Mouse (Mus musculus) stomach, postnatal 0 days (tissue): ENCODE results near the gene Gm20747. TPM values are rescaled to one million over a fixed set of nuclear protein-coding genes. Genes with fewer than 3 reads are reported as not detected.
"Not testable (repeated sequence)": the region's sequence is repeated elsewhere in the genome, so short reads cannot be mapped to it uniquely, and the experiment has no call there.

Experiments used
- ATAC-seq: fragments of 200-750 bp; cut with Nextera tagmentation; 2 replicates; pipeline ENCODE4 v1.8.0; 2017; ENCODE audit not compliant: low FRiP score, low TSS enrichment
- DNase-seq: peaks from one replicate; pipeline ENCODE4 v3.0.0-alpha.2; 2016; ENCODE audit warnings: low spot score
- H3K27ac ChIP-seq: fragments of 300-500 bp; sonication (generic); replicated peaks from 2 replicates; pipeline ENCODE4 v1.5.1; 2014; ENCODE audit warnings: mild to moderate bottlenecking, control low read depth
- H3K27me3 ChIP-seq: fragments of 300-500 bp; sonication (generic); 2 replicates; pipeline ENCODE4 v1.6.1; 2014; ENCODE audit warnings: low read length; ENCODE audit not compliant: control insufficient read depth, insufficient read depth
- H3K36me3 ChIP-seq: fragments of 300-500 bp; sonication (generic); 2 replicates; pipeline ENCODE4 v1.6.1; 2014; ENCODE audit warnings: low read length, mixed read lengths; ENCODE audit not compliant: control insufficient read depth, insufficient read depth
- H3K4me1 ChIP-seq: fragments of 300-500 bp; sonication (generic); replicated peaks from 2 replicates; pipeline ENCODE4 v1.6.1; 2014; ENCODE audit warnings: antibody characterized with exemption; ENCODE audit not compliant: control insufficient read depth, insufficient read depth
- H3K4me2 ChIP-seq: fragments of 300-500 bp; sonication (generic); replicated peaks from 2 replicates; pipeline ENCODE4 v1.6.1; 2014; ENCODE audit warnings: low read depth, mild to moderate bottlenecking, control low read depth, moderate library complexity
- H3K4me3 ChIP-seq: fragments of 300-500 bp; sonication (generic); 2 replicates; pipeline ENCODE4 v1.5.1; 2014; ENCODE audit warnings: low read depth, low read length, control low read depth
- H3K9ac ChIP-seq: fragments of 300-500 bp; sonication (generic); 2 replicates; pipeline ENCODE4 v1.6.1; 2014; ENCODE audit warnings: mild to moderate bottlenecking, low read length, control low read depth, mixed read lengths
- H3K9me3 ChIP-seq: fragments of 300-500 bp; sonication (generic); 2 replicates; pipeline ENCODE4 v1.6.1; 2016; ENCODE audit warnings: low read length; ENCODE audit not compliant: control insufficient read depth
- WGBS: fragments of 180-500 bp; shearing (Covaris S2); extraction: QIAGEN DNeasy Blood & Tissue Kit; methylation state at CpG from one replicate; pipeline ENCODE4 v1.1.7; 2014; 5-methylcytosine and 5-hydroxymethylcytosine counted together
- polyA plus RNA-seq: library from polyadenylated mRNA; unstranded; fragments of >200 nt; fragmentation: Nextera tagmentation; extraction: Ambion mirVana; gene quantifications from 2 replicates; pipeline ENCODE4 v1.2.1, GENCODE M21; 2015

Gene Gm20747
- not detected in 2 replicates for polyA plus RNA-seq

DNA sequence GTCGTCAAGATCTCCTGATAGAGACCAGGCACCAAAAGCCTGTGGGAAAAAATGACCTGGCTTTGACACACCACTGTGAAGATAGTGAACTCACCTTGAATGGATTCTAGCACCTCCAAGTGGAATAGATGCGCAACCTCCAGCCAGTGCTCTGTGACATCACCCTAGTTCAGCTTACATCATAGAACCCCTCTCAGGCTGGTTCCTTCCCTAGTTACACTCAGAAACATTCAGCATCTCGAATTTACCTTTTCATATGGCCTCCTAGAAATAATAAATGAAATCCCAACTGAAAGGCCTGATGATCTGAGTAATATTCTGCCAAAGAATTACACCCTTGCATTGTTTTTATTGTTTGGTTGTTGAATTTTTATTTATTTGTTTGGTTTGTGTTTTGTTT lies at the start of gene Gm20747:
TSS of gene Gm20747 (minus strand) at position 101 of the 400 bp plus-strand sequence.
- H3K4me1 ChIP-seq, ATAC-seq: not testable (repeated sequence)
- WGBS = no CpG with 5 or more reads among the region's 3 CpGs

More for the DNA sequence above, at the start of gene Gm20747:
- not testable (repeated sequence) for H3K27ac ChIP-seq, DNase-seq, H3K4me3 ChIP-seq, H3K4me2 ChIP-seq, H3K27me3 ChIP-seq, H3K36me3 ChIP-seq, H3K9ac ChIP-seq, H3K9me3 ChIP-seq
